Comparison of ENCODE assay signal across 35 mouse cellular contexts in the genomic region with DNA sequence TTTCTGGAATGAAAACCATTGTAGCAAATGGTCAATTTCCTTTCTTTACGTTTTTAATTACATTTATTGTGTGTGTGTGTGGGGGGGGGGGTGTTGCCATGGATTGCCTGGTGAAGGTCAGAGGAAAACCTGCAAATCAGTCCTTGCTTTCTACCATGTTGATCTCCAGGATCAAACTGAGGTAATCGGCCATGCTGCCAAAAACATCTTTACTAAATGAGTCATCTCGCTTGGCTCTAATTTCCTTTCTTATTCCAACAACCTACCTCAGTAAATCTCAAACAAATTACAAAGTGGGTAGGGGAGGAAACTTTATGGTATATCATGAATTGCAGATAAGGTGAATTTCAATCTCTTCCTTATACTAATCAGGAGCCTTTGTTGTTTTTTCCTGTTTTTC. TPM values are rescaled to one million over a fixed set of nuclear protein-coding genes. Genes with fewer than 3 reads are reported as not detected.
"Had no signal": no experiment of that assay in that cellular context is flagged by ENCODE, and none has a peak within 500 bp of the region (broad histone marks: within the 10 kb centered on the region; RNA-seq: fewer than 3 reads in every experiment).

No protein-coding gene starts in this region.

- H3K4me3 ChIP-seq: left cerebral cortex, adult 2 months; limb, embryonic 10.5 days; limb, embryonic 12.5 days; limb, embryonic 13.5 days; limb, embryonic 15.5 days; liver, embryonic 12.5 days; liver, embryonic 13.5 days; liver, embryonic 15.5 days; lung, embryonic 15.5 days; megakaryocyte, embryonic 14.5 days; midbrain, embryonic 10.5 days; midbrain, embryonic 12.5 days; midbrain, embryonic 13.5 days; midbrain, embryonic 15.5 days; myocyte; neural tube, embryonic 12.5 days had no signal

- ATAC-seq: liver, embryonic 12.5 days; liver, postnatal 0 days; lung, postnatal 0 days; midbrain, embryonic 13.5 days; midbrain, embryonic 15.5 days; midbrain, embryonic 16.5 days had no signal

- H3K27me3 ChIP-seq: limb, embryonic 12.5 days; limb, embryonic 13.5 days; limb, embryonic 15.5 days; liver, embryonic 12.5 days; liver, embryonic 13.5 days; liver, embryonic 15.5 days; lung, embryonic 15.5 days; megakaryocyte, embryonic 14.5 days; midbrain, embryonic 12.5 days; midbrain, embryonic 13.5 days; midbrain, embryonic 15.5 days; neural tube, embryonic 12.5 days had no signal

- H3K9me3 ChIP-seq: limb, embryonic 10.5 days; limb, embryonic 12.5 days; limb, embryonic 13.5 days; limb, embryonic 15.5 days; liver, embryonic 12.5 days; liver, embryonic 13.5 days; liver, embryonic 15.5 days; lung, embryonic 15.5 days; megakaryocyte, embryonic 14.5 days; midbrain, embryonic 10.5 days; midbrain, embryonic 12.5 days; midbrain, embryonic 13.5 days; midbrain, embryonic 15.5 days; neural tube, embryonic 12.5 days had no signal

- DNase-seq: left cerebral cortex, postnatal 4 days; liver; liver, embryonic 13.5 days; liver, postnatal 0 days; lung, adult 18-20 months; lung, adult 2 months; lung, embryonic 14.5 days; lung, postnatal 10 days; lung, postnatal 14 days; lung, postnatal 4 days; midbrain, embryonic 14.5 days had no signal

- H3K36me3 ChIP-seq: limb, embryonic 10.5 days; limb, embryonic 12.5 days; limb, embryonic 13.5 days; limb, embryonic 15.5 days; lung, embryonic 15.5 days; midbrain, embryonic 10.5 days; midbrain, embryonic 12.5 days; midbrain, embryonic 13.5 days; midbrain, embryonic 15.5 days; neural tube, embryonic 12.5 days had no signal

- H3K27ac ChIP-seq: left cerebral cortex, adult 2 months; limb, embryonic 10.5 days; limb, embryonic 12.5 days; limb, embryonic 13.5 days; limb, embryonic 15.5 days; liver, embryonic 12.5 days; liver, embryonic 14.5 days; liver, embryonic 15.5 days; lung, embryonic 15.5 days; macrophage; midbrain, embryonic 10.5 days; midbrain, embryonic 12.5 days; midbrain, embryonic 13.5 days; midbrain, embryonic 15.5 days; neural tube, embryonic 12.5 days had no signal

- H3K4me2 ChIP-seq: limb, embryonic 12.5 days; limb, embryonic 13.5 days; limb, embryonic 15.5 days; liver, embryonic 12.5 days; liver, embryonic 13.5 days; liver, embryonic 15.5 days; lung, embryonic 14.5 days; lung, embryonic 15.5 days; midbrain, embryonic 11.5 days; midbrain, embryonic 12.5 days; midbrain, embryonic 13.5 days; midbrain, embryonic 15.5 days; neural tube, embryonic 12.5 days had no signal

- H3K9ac ChIP-seq: limb, embryonic 12.5 days; limb, embryonic 13.5 days; limb, embryonic 15.5 days; liver, embryonic 12.5 days; liver, embryonic 13.5 days; liver, embryonic 14.5 days; liver, embryonic 15.5 days; liver, postnatal 0 days; lung, embryonic 14.5 days; lung, embryonic 15.5 days; midbrain, embryonic 12.5 days; midbrain, embryonic 13.5 days; midbrain, embryonic 15.5 days; neural tube, embryonic 12.5 days had no signal

RNA-seq across cellular contexts. Expression of a gene that starts 22.9 kb away (rescaled TPM):
- total RNA-seq: megakaryocyte progenitor cell, adult 5-6 weeks; megakaryocyte, adult 5-6 weeks; megakaryocyte-erythroid progenitor cell, adult 5-6 weeks; monocyte, adult 5-6 weeks had no signal
- polyA plus RNA-seq: macrophage had no signal
